Mouse (Mus musculus) skeletal muscle tissue, adult 2 months (tissue): ENCODE measurements around the gene Ndufb3.
"Not testable (repeated sequence)": the region's sequence is repeated elsewhere in the genome, so short reads cannot be mapped to it uniquely, and the experiment has no call there.

Experiments used
- DNase-seq: peaks from one replicate; pipeline ENCODE4 v3.0.0-alpha.2; 2012; ENCODE audit warnings: low read depth, low spot score

Gene Ndufb3

DNA sequence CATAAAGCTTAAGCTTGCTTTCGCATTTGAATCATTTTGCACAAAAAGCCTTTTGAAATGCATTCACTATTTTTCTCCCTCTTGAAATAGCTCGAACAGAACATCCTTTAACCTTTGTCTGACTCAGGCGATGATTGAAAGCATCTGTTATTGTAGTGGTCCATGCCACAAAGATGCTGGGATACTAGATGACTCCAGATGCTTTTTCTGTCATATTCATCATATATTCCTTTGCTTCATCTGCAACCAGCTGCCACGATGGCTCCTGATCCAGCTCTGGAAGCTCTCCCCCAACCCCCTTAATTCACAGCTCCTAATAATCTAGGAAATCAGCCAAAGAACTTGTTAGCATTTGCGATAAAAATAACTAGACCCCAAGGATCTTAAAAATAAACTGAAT lies 30.9 kb downstream of the Ndufb3 start:
- DNase-seq, result no peak

GRCm38 (mm10) chr1:58617978-58618668 lies 31.9 kb downstream of the Ndufb3 start:
- DNase-seq, result no peak

DNA sequence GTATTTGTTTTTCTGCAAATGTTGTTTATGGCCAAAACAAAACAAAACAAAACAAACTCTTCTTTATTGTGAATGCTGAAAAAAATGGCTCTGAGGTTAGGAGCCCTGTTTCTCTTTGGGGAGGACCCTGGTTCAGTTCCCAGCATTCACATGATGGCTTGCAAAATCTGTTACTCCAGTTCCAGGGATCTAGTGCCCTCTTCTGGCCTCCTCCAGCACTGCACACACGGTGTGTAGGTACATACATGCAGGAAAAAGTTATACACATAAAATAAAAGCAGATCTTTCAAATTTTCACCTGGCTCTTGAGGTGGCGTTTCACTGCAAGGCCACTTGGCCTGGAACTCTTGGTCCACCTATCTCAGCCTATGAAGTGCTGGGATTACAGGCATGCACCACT lies 32.6 kb downstream of the Ndufb3 start:
- no peak for DNase-seq

GRCm38 (mm10) chr1:58621251-58621650 lies 35.1 kb downstream of the Ndufb3 start:
- DNase-seq, result no peak

GRCm38 (mm10) chr1:58621996-58622748 lies 36.0 kb downstream of the Ndufb3 start:
- no peak for DNase-seq

GRCm38 (mm10) chr1:58628847-58629246 lies 42.7 kb downstream of the Ndufb3 start:
- DNase-seq, result not testable (repeated sequence)
